Mouse (Mus musculus) neural tube, embryonic 10.5 days (tissue): ENCODE data around the gene Lrba.
A peak's percentile ranks its signal among the peaks of the same experiment; 100 is the strongest.

Experiments
- DNase-seq: peaks from one replicate; pipeline ENCODE4 v3.0.0-alpha.2; 2017; ENCODE audit warnings: low spot score; ENCODE audit errors: extremely low spot score

The Lrba gene

DNA sequence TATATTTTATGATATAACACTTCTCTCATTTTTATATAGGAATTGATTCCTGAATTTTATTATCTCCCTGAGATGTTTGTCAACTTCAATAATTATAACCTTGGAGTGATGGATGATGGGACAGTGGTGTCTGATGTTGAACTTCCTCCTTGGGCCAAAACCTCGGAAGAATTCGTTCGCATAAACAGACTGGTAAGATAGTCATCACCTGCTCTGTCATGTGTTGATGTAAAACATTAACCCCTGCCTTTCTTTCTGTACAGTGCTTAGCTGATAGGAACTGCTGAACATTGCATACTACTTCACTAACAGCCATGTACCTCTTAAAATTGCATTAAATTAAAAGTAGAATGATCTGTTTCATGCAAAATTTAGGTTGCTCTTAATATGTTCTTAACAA is 439.9 kb downstream of the Lrba start:
- DNase-seq = no peak

DNA sequence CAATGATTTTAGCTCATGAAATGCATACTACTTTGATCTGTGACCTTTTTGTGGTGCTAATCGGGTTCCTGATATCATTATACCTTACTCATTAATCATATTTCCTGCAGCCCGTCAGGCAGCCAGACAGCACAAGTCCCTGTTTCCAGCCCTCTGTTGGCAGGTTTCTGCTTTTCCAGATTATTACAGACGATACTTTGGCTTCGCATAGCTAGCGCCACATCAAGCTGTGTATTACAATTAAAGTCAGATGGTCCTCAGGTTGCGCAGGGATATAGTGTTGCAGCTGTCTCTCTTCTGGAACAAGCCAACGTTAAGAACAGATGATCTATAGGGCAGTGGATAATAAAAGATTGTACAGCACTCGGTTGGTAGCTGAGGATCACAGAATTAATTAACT is 443.7 kb downstream of the Lrba start:
- no peak for DNase-seq

DNA sequence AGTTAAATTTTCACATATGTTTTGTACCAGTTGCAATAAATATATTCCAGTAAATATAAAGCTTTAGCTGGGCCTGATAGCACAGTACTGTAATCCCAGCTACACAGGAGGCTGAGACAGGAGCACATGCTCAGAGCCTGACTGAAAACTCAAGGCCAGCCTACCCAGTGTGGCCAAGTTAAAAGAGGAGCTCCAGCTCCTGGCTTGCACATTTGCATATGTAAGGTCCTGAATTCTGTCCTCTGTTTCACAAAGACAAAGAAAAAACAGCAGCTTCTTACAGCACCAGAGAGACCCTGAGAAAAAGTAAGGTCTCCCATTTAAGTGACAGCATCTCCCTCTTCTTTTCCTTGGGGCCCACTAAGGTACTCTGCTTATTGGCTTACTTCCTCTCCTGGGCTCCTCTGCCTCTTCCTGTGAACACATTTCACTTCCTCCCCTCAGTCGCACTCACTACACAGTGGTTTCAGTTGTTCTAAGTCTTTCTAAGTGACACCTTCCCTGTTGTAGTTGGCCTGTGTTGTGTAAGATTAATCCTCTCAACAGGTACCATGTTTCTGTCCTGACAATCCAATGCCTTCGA is 453.2 kb downstream of the Lrba start:
- no peak for DNase-seq

DNA sequence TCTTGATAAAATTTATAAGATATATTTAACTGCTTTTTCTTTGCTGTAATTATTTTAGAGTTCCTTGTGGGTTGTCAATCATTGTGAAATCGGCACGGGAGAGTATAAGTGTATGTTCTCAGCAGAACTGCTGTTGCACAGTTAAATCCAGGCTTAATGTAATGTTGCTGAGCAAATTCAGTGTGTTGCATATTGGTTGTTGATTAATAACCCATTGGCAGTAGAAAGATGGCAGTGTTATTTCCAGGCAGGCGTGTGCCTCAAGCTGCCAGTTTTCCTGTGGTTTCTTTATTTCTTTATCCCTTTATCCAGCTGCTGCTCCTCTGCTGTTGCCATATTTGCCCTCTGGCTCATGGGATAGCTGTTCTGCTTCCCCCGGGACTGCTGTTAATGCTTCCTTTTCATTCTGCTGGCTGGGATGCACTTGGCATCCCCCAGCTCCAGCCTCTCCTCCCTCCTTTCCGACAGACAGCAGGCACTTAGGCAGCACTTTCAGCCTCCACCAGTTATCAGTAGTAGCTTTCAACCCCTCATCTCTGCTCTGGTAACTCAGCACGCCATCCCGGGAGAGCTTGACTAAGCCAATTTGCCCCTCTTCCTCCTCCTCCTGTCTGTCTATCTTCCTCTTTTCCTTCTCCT is 463.2 kb downstream of the Lrba start:
- peak; percentile 16 for DNase-seq

DNA sequence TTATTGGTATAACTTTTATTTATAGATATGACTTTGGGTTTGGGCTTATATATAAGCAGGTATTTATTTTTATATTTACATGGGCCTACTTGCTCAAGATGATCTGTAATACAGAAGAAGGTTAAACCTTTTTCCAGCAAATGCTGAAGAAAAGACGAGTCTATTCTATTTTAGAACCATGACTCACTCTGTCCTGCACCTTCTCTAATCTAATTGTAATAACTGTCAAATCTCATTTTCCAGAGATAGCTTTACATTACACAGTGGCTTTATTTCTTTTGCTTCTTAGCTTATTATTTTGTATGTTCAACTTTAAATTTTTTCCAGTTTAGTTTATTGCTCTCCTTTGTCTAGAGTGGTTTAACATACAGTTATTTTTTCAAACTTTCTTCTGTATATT is 464.0 kb downstream of the Lrba start:
- DNase-seq = no peak

DNA sequence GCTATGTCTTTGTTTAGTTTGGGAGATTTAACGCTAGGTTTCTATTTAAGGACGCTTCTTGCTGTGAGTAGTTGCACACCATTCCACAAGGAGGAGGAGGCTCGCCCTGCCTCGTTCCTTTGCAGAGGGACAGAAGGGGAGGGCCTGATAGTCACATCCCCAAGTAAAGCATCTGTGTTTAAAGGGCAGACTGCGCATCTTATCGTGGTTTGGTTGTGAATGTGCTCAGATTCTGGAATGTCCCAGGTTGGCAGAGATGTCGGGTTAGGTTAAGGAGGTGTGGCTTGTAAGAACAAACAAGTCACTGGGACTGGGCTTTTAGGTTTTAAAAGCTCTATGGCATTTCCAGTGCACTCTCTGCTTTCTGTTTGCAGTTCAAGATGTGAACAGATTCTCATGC is 464.8 kb downstream of the Lrba start:
- no peak for DNase-seq

DNA sequence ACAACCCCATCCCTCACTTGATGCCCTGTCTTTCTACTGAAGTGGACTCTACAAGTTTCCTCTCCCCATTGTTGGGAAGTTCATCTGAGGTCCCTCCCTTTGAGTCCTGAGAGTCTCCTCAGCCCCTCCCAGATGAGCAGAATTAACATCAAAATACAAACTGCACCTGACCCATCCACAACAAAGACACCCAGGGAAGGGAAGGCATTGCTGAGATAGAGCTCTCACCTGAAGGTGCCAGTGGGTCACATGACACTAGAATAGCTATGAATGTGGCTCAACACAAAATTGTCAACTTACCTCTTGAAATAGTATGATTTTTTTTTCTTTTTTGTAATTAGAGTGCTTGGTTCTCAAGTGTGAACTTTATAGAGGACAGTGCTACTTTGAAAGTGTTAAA is 468.3 kb downstream of the Lrba start:
- DNase-seq = no peak

DNA sequence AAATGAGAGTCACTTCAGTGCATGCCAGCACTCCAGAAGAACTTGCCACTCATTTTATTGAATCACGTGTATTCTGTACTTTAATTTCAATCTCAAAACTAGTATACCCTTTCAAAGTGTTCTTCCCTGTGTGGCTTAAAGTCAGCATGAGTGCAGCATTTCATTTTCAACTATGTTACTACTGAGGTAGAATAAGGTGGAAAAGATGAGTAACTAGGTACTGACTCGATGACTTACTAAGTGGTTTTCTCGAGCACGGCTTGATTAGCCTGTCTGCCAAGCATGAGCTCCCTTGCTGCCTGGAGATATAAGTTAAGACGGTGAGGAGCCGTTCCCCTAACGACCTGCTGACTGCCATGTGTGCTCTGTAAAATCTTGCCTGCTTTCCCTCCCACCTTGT is 469.1 kb downstream of the Lrba start:
- DNase-seq = no peak

DNA sequence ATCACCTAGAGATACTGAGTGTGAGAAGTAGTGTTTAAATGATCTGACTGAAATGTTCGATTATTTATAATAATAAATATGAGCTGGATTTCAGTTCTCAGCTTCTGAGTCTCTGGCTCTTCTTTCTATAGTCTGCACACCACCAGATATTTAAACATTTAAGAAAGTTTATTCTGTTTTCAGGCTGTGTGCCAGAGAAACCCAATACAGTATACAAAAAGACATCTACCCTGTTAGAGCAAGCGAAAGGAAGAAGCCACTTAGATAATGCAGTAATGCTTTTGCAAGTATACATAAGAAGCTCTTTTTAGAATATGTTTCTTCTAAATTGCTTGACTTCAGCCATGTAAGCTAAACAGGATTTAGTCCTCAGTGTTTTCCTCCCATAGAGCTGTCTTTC is 474.5 kb downstream of the Lrba start:
- DNase-seq = no peak

DNA sequence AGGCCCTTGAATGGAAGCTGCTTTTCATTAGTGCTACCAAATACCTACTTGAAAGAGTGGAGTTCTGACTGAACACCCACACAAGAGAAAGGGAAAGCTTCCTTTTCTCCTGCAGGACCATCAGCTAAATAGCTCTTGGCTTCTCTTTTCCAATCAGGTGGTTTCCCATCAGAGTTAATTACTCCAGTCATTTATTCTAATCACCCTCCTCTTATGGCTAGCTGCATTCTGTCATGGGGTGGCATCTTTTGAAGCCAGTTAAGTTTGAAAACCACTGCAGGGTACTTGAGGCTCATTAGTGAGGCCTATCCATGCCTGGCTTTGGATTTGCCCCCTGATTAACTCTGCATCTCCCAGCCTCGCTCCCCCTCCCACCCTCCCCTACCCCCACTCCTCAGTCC is 476.7 kb downstream of the Lrba start:
- peak; percentile 33 for DNase-seq

DNA sequence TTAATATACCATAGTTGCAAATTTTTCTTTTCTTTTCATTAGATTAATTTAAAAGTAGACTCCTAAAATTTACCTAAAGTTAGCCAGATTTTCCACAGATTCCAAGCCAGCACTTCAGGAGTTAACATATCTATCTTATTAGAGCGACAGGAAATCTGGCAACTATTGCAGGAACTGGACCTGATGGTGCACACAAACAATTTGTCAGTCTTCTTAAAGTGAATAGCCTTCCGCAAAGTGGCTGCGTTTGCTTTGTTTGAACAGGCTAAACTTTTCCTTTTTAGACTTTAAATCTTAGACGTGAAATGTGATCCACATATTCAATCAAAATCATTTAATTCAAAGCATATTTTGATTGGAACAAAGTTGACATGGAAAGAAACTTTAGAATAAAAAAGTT is 485.0 kb downstream of the Lrba start:
- DNase-seq = no peak

DNA sequence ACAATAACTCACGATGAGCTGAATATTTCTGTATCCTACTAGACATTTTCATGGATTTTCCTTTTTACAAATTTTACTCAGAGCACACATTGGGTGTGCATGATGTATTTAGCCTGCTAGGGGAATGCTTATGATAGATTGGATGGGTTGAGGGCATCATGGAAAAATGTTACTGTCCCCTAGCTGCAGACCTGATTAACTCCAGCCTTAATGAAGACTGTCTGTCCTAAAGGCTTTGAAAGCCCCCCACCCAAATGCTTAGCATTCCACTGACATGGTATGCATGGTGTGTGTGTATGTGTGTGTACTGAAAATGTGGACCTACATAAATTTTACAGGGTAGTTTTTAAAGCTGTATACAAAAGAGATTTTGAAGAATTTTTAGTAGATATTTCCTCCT is 487.1 kb downstream of the Lrba start:
- no peak for DNase-seq

DNA sequence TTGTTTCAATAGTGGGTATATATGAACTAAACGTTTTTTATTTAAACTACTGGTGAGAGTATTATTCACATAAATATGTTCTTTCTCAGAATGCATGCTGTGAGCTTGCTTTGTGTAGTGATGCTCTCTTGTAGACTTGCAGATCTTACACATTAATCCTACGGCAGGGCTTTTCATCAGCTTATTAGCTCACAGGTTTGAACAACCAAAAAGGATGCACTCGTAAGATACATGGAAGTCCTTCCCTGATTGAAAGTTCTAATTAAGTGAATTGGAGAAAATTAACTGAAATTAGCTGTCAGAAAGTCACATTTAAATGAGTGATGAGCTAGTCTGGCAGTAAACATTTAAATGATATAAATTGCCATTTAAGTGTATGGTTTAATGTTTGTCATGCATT is 488.3 kb downstream of the Lrba start:
- DNase-seq = no peak

DNA sequence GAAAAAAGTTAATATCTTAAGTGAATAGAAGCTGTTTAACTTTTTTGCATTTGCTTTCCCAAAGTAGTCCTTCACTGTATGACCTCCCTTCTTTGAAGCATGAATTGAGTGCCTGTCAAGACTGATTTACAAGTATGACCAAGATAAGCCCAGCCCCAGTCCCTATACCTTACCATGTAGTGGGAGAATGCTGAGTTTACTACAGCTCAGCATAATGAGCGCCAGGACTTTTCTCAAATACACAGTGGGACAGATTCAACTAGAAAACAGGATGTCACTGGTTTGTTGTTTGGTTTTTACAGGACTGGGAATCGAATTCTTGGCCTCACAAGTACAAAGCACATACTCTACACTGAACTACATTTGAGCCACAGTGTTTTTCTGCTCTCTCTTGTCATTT is 490.0 kb downstream of the Lrba start:
- no peak for DNase-seq

DNA sequence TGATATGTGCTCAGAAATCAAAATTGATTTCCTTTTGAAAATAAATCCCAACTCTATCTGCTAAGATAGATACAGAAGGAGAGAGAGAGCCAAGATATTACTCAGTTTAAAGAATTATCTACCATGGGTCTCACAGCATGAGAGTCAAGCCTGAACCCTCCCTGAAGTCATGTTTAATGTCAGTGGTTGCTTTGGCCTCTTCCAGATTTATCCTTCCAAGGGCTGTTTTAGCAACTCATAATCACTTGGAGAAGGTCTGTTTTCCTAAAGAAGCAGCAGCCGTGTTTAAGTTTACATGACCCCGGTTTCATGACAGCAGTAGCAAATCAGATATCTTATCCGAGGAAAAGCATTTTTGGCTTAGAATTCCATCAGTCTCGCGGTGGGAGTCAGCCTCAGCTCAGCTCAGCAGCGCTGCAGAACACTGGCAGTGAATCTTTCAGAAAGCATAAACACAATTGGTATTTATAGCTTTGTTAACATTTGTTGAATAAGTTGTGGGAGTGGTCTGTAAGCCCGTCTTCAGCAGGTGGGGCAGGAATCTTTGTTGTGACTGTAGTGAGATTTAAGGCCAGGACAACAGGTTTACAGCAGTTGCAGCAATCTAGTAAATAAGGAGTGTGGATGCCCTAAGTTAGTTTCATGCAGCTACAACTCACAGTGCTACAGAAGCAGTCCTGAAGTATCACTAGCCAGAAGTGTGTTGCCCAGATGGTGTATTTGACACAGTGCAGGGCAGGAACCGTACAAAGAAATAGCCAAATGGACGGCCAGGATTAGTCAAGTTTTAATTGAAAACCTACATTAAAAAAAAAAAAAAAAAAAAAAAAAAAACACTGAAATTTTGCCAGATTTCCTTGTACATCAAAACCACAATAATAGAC is 499.2 kb downstream of the Lrba start:
- DNase-seq = no peak

DNA sequence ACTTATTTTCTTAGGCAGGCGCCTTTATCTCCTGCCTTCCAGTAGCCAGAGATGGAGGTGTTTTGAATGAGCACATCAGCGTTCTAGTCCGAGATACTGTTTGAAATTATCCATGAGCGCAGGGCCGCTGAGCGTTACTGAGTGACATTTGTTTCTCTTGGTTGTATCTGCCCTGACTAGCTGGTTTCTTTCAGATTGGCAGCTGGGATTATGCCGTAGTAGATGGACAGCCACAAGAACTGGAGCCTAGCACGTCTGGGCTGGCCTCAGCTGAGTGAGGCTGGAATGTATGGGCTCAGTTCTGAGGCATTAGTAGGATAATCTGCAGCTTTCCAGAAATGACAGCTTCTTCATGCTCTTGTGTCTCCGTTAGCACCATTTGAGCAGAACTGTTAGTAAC is 500.6 kb downstream of the Lrba start:
- DNase-seq = no peak

DNA sequence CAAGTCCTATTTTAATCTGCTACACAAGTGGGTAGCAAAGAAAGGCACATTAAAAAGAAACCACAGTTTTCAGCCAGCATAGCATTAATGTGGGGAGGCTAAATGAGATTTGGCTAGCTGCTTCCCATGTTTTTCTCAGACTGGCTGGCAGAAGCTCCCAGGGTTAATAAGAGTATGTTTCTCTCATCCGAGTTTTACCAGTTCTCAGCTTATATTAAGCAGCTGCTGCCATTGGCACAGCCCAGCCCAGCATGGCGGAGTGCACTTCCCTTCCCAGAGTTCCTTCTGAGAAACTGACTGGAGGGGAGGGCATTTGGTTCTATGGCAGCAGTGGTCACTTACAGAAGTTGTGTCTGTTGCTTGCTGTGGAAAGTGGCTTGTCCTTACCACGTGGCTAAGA is 514.4 kb downstream of the Lrba start:
- DNase-seq = no peak

DNA sequence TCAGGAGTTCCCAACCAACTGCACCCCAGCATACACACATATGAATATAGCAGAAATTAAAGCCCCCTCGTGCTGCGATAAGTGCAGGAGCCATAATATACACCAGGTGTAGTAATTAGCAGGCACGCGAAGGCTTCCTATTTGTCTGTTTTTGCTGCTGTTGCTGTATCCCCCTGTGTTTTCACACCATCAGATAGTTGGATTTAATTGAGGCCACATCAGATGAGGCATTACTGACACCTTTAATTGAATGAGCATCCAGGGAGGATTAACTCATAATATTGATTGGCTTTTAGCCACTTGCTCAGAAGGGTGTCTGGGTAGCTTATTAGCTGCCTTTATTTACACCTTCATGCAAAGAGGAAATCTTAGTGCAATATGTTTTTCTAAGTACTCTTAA is 515.3 kb downstream of the Lrba start:
- DNase-seq = no peak

DNA sequence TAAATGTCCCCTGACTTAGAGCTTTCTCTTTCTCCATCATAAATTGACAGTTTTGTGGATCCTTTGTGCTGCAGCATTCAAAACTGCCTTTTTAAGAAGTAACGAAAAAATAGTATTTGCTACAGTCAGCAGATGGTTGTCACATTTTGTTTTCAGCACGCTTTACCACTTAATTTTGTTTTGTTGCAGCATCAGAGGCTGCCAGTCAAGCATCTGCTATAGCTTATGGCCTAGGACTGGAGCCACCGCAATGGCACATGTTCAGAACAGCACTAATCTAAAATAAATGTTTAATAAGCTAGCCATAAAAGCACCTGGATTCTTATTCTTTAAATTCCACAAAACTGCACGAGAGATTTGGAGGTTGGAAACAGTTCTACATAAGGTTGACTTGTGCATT is 520.9 kb downstream of the Lrba start:
- DNase-seq = no peak

DNA sequence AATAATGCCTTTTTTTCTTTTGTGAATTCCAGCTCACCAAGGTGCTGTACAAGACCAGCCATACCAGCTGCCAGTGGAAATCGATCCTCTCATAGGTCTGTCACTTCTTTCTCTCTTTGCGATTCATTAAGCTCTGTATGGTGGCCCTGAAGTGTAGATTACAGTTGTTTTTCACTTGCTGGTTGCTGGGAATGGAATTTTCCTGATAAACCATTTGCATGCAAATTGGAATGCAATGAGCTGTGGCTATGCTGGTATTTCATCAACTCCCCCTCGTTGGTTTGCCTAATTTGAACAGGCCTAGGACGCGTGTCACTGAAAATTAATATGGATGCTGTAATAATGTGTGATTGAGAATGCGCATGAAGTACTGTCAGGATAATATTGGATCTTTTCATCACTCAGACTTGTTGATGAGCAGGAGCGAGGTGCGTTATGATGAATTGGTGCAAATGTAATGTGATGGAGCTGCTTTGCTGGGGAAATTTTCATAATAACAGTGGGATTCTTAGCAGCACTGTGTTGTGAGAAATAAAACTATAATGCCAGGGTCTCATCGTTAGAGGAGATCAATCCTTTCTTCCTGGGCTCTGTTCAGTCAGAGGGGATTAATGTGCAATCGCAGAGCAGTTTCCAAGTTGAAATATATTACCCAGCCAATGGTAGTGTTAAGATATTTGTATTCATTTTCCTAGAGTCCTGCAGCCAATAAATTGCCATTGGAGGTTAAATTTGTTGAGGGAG is 521.5 kb downstream of the Lrba start:
- no peak for DNase-seq

DNA sequence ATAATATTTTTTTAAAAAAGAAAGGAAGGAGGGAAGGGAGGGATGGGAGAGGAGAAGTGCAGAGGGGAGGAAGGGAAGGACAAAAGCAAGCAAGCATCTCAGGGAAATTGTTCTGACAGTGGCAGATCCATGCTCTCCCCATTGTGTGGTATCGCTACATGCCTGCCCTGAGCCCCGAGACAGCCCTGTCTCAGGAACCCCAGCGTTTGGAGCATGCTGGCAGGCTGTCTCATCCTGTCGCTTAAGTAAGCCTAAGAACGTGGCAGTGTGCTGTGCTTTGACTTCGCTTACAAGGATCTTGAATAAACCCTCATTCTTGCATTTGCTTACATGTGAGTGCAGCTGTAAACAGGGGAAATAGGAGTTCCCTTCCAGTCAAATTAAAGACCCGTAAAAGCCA is 526.2 kb downstream of the Lrba start:
- no peak for DNase-seq

DNA sequence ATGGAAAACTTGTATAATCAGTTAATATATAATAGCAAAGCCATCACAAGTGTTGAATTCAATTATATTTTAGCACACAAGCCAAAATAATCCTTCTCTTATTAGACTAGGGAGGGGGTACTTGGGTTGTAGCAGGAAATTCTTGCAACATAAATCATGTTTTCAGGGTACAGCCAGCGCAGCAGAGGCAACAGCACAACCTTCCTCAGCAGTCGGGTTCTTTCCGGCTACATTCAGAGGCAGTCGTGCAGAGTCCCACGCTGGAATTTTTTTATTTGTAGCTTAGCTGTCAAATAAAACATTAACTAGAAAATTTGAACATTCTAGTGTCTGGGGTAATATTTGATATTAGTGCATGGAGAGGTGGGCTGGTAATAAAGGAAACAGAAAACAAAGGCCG is 529.7 kb downstream of the Lrba start:
- DNase-seq = no peak
